Mouse (Mus musculus) brain, embryonic 14.5 days (tissue): ENCODE measurements at regions not wholly inside any gene's neighbourhood (a gene's known extent, or its start where the extent isn't known, plus 50 kb on each side); places are given as distances from the start of the nearest gene placed in this dataset.
A peak's percentile ranks its signal among the peaks of the same experiment; 100 is the strongest.

Experiments
- DNase-seq: peaks from one replicate; pipeline ENCODE4 v3.0.0-alpha.2; 2011; ENCODE audit warnings: low read depth
- CTCF ChIP-seq: fragments of 200-500 bp; IDR thresholded peaks from 2 replicates; pipeline ENCODE4 v1.5.1; 2012; ENCODE audit warnings: inconsistent platforms, mild to moderate bottlenecking, moderate library complexity, borderline replicate concordance; ENCODE audit not compliant: insufficient read depth, insufficient read length; ENCODE audit errors: extremely low read depth
- POLR2A ChIP-seq: fragments of 200-500 bp; IDR thresholded peaks from 2 replicates; pipeline ENCODE4 v1.6.1; 2012; ENCODE audit warnings: mild to moderate bottlenecking, inconsistent platforms, borderline replicate concordance; ENCODE audit not compliant: poor library complexity, insufficient read depth, insufficient read length, severe bottlenecking; ENCODE audit errors: extremely low read depth

DNA sequence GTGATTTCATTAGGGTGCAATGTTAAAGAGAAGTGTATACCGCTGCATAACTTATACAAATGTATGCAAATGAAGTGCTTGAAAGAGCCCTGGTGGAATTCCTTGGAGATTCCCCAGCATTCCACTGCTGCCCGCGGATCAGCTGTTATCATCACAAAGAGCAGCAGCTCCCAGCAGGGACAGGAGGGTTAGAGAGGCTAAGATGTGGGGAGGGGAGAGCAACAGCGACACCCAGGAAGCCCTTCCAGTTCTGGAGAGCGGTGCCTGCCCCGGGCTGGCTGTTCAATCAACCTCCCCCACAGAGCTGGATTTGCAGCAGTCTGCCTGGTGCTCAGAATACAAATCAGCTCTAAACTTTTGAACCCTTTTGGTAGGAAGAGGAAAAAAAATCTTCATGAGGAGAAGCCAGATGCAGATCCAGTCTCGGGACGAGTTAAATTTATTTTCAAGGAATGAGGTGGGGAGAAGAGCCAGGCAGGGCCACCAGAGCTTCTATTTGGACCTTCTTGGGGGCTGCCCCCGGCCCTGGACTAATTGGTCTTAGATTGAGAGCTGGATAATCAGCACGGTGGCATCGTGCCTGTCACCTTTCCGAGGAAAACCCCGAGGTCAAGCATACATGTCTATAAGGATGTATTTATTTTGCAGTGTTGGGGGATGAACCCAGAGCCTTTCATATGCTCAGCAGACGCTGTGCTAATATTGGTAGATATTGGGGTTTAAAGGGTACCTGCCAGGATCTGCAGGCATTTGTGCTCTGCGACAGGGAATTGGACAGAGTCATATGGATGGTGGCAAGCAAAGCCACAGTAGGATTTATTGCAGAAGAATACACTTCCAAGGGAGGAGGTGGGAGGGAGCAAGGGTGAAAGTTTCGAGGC, 344.7 kb downstream of the Eipr1 start:
- no peak for TF ChIP-seq POLR2A
- TF ChIP-seq CTCF, result peak; percentile 16; the same call in 1 of the 2 replicates
- DNase-seq, result peak; percentile 97

DNA sequence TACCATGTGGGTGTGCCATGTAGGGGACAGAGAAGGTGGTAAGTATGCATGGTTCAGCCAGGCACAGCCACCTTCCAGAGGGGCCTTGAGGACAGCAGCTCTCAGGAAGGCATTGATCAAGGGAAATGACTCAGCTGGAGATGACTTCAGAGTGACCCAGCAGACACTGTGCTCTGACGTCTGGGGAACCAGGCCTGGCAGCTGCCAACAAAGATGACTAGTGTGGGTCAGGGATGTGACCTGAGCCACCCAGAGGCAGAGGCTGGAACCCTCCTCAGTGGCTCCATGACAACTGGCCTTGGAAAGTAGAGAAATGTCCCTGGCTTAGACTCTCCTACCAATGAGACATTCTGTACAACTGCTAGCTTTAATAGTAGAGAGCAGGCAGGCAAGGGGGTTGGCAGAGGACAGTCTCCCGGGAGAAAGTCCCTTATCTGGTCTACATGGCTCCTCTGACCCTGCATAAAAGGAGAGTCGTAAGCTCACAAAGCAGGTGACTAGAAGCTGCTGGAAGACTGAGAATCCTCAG, 348.5 kb downstream of the Eipr1 start:
- DNase-seq, result no peak
- TF ChIP-seq POLR2A (no peak), CTCF (no peak)

DNA sequence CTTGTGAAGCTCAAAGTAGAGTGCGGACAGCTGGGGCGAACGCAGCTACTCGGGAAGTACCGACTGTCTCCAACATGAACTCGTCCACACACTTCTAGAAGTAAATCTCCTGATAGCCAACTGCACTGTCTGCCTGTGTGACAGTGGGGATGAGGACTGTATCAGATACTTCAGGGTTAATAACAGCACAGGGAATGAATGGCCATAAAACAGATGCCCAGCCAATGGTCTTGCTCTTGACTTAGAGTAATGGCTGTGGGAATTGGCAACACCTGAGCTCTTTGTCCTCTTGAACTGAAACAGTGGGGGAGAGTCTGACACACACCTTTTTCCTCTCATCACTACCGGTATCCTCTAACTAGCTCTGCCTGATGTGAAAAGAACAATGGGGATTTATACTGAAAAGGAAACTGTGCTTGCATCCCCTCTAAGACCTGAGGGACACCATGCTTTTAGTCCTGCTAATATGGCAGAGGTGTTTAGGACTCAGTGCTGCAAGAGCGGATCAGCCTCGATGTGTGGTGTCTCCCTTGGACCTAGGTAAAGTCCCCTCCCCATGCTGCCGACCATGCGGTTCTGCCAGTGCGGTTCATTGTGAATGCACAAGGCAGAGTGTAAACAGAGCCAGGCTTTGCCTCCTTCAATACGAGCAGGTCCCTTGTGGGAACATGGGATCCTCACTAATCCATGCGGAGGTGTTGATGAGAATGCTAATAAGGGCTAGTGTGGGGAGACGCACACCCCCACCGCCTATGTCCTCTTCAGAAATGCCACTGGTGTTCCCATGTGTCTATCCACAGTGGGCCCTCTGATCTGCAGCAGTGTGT, 355.5 kb downstream of the Eipr1 start:
- no peak for TF ChIP-seq POLR2A
- TF ChIP-seq CTCF, result no peak
- DNase-seq, result peak; percentile 86

DNA sequence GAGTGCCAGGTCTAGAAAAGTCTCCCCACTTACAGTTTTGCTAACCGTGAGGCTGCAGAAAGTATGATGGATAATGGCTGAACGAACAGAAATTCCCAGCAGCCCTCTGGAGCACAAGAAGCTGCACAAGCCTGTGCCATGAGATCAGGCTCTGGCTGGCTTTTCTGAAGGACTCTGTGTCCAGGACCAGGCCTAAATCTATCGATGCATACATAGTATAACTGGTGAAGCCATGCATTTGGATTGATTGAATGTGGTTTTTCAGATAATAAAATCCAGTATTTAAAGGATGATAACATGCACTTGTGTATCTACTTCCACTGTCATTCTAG, 356.1 kb downstream of the Eipr1 start:
- DNase-seq, result no peak
- TF ChIP-seq POLR2A, result no peak
- no peak for TF ChIP-seq CTCF

DNA sequence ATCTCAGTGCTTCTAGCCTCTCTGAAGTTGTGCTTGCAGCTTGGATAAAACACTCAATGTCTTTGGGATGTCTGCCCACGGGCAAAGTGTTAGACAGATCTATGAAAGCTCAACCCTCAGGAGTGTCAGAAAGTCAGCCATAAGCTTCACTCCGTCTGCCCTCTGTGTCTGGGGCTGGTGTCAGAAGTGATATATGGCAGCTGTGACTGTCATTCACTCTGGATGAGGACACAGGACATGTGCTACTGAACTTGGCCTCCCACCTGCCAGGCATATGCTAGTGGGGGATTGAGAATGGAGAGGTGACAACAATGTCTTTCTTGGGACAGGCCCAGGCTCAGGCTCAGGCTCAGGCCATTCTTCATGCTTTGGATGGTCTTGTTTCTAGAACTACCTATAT, 366.7 kb downstream of the Eipr1 start:
- no peak for DNase-seq

DNA sequence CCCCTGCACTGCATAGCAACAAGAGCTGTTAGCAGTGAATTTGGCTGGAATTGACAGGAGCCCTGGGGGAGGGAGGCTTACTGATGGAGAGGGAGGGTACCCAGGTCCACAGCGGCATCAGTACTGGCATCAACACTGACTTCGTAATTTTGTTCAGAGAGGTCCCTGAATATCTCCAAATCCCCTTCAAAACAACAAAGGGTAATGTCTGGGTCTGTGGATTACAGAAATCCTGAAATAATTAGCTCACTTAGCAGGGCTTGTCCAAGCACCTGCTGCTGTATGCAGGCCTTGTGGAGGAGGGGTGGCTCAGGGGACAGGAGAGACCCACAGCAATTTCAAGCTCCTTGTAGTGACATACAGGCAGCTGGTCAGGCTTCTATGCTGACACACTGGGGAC, 369.6 kb downstream of the Eipr1 start:
- TF ChIP-seq POLR2A (no peak), CTCF (no peak)
- peak; percentile 91 for DNase-seq

More for the DNA sequence above, 366.7 kb downstream of the Eipr1 start:
- no peak for TF ChIP-seq CTCF
- TF ChIP-seq POLR2A, result no peak

DNA sequence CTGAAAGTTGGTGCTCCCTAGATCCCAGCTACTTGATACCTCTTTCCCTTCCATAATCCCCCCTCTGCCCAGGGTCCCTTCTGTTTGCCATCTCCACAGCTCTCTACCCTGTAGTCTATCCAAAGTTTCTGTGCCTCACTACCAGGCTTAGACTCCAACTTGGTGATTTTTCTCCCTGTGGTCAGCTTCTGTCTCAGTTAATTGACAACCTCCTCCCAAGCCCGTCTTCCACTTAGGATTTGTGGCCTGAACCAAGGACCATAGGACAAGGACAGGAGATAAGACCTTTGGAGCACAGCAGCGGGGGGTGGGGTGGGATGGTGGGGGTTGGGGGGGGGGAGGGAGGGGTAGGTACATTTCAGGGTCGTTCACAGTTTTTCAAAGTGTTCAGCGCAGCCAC, 371.3 kb downstream of the Eipr1 start:
- TF ChIP-seq CTCF (no peak), POLR2A (no peak)
- DNase-seq, result no peak

DNA sequence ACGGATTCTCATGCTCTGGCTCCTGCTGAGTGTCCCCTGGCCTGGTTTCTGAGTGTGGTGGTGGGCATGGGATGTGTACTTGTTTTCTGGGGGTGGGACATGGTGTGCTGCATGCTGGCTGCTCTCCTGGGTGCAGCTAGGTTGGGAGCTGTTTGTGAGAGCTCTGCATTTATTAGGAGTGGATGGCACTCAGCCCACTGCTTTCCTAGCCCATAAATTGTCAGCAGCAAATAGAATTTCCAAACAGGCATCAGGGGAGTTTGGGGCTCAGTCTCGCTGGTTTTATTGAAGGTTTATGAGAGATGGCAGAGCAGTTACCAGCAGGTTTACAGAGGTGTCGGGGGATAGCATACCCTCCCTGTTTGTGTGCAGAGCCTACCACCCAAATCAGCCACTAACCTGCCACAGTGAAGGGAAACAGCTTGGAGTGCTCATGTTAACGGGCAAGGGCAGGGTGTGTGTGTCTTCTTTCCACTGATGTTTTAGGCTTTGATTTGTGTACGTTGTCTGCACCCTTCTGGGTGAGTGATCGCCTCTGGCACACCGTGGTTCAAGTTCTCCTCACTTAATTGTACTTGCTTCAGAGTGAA, 372.6 kb downstream of the Eipr1 start:
- DNase-seq, result peak; percentile 73
- no peak for TF ChIP-seq CTCF
- TF ChIP-seq POLR2A, result no peak

DNA sequence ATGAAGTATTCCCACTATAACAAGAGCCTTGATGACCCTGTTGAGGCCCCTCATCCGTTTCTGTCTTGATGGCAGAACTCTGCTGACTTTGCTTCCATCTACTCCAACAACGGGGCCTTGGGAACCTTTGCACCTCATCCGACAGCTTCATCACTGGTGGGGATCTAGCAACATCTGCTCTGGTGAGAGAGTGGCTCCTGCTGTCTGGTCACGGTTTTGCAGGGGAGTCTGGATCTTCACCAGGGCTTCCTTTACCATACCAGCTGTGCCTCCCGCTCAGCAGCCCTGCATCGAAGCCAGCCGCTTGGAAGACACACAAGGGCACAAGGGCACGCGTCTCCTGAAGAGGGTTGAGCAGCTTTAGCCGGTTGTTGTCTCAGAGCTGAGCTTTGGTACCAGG, 377.2 kb downstream of the Eipr1 start:
- peak; percentile 66 for DNase-seq
- no peak for TF ChIP-seq POLR2A
- TF ChIP-seq CTCF, result peak; percentile 65; the same call in 1 of the 2 replicates

DNA sequence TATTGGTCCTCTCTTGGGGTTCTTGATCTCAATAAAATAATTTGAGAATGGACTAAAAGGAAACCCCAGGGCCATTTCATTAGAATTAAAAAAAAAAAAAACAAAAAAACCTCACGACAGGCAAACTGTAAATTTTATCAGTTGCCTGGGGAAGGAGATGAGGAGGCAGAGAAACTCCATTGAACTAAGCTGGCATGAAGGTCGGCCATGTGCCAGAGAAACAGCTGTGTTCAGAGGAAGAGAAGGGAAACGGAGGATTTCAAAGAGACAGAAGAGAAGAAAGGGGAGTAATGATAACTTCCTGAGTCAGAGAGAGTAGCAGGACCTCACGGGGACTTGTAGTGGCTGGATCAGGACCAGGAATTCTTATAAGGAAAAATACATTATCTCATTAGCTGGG, 377.7 kb downstream of the Eipr1 start:
- TF ChIP-seq CTCF (no peak), POLR2A (no peak)
- DNase-seq, result peak; percentile 23

DNA sequence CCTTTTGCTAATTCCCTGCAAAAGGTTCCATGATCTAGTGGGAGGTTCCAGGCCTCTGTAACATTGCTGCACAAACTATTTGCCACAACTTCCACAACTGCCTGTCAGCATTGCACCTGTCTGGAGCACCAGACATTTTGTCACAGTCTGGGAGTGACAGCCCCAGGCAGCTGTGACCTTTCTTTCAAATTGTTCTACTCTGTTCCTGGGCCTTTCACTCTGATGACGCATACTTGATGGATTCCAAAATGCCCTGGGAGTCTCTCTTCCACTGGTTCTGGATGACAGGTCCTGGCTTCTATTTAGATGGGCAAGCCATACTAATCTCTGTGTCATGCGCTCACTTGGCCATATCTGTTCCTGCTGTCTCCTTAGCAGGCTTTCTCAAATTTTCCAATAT, 382.7 kb downstream of the Eipr1 start:
- TF ChIP-seq CTCF (no peak), POLR2A (no peak)
- no peak for DNase-seq
